Mouse (Mus musculus) liver, adult 2 months (tissue): ENCODE measurements around the gene Insr. TPM values are rescaled to one million over a fixed set of nuclear protein-coding genes. Genes with fewer than 3 reads are reported as not detected.
A peak's percentile ranks its signal among the peaks of the same experiment; 100 is the strongest.
"Not testable (repeated sequence)": the region's sequence is repeated elsewhere in the genome, so short reads cannot be mapped to it uniquely, and the experiment has no call there.

ENCODE experiments used
- DNase-seq: peaks from one replicate; pipeline ENCODE4 v3.0.0-alpha.2; 2011; ENCODE audit warnings: low read depth, low spot score; ENCODE audit errors: extremely low read depth
- H3K27ac ChIP-seq: fragments of 200-500 bp; replicated peaks from 2 replicates; pipeline ENCODE4 v1.5.1; 2012; ENCODE audit warnings: low read depth, mild to moderate bottlenecking, control low read depth, inconsistent platforms, low read length; ENCODE audit not compliant: insufficient read depth
- H3K27me3 ChIP-seq: fragments of 200-500 bp; 2 replicates; pipeline ENCODE4 v1.6.1; 2012; ENCODE audit warnings: mild to moderate bottlenecking, moderate library complexity, low read length, inconsistent platforms; ENCODE audit not compliant: control insufficient read depth, insufficient read depth
- H3K36me3 ChIP-seq: fragments of 200-500 bp; 2 replicates; pipeline ENCODE4 v1.6.1; 2012; ENCODE audit warnings: low read length, inconsistent platforms; ENCODE audit not compliant: control insufficient read depth, insufficient read depth
- H3K4me1 ChIP-seq: fragments of 200-500 bp; 2 replicates; pipeline ENCODE4 v1.6.1; 2011; ENCODE audit warnings: low read length; ENCODE audit not compliant: control insufficient read depth, insufficient read depth
- H3K4me3 ChIP-seq: fragments of 200-500 bp; 2 replicates; pipeline ENCODE4 v1.5.1; 2011; ENCODE audit warnings: low read depth, mild to moderate bottlenecking, control low read depth, low read length, moderate library complexity; ENCODE audit not compliant: insufficient read depth
- H3K79me2 ChIP-seq: fragments of 200-500 bp; 2 replicates; pipeline ENCODE4 v1.6.1; 2012; ENCODE audit warnings: inconsistent platforms, mild to moderate bottlenecking, low read length, moderate library complexity; ENCODE audit not compliant: control insufficient read depth, insufficient read depth
- H3K9ac ChIP-seq: fragments of 200-500 bp; 2 replicates; pipeline ENCODE4 v1.6.1; 2012; ENCODE audit warnings: low read depth, mild to moderate bottlenecking, control low read depth, inconsistent platforms, low read length
- CTCF ChIP-seq: fragments of 200-500 bp; IDR thresholded peaks from 2 replicates; pipeline ENCODE4 v1.5.1; 2011; ENCODE audit warnings: low read depth, low read length, control low read depth
- POLR2A ChIP-seq: fragments of 200-500 bp; IDR thresholded peaks from 2 replicates; pipeline ENCODE4 v1.6.1; 2011; ENCODE audit warnings: low read length, control low read depth; ENCODE audit not compliant: insufficient read depth; ENCODE audit errors: extremely low read depth
- WGBS: fragments of 180-500 bp; shearing (Covaris S2); methylation state at CpG from one replicate; pipeline ENCODE4 v1.1.7; 2018; 5-methylcytosine and 5-hydroxymethylcytosine counted together
- polyA plus RNA-seq: library from polyadenylated mRNA; depleted of rRNA; stranded (reverse); fragments of >200 nt; gene quantifications from 2 replicates; pipeline ENCODE4 v1.2.3, GENCODE M21; 2012
- total RNA-seq: library from RNA; depleted of rRNA; stranded (reverse); fragments of >200 nt; gene quantifications from 2 replicates; pipeline ENCODE4 v1.2.3, GENCODE M21; 2014

Insr gene
- total and polyA plus RNA-seq, 2 experiments, result 28.5 to 70.0 TPM

- no peak for TF ChIP-seq CTCF
- no peak for TF ChIP-seq POLR2A
- DNase-seq, result peak; percentile 93
- peaks cover 22% of the 10 kb centered on the region for H3K79me2 ChIP-seq
- H3K4me1 ChIP-seq, result peaks cover 32% of the 10 kb centered on the region
- H3K36me3 ChIP-seq, result peaks cover 8% of the 10 kb centered on the region
- no peak overlapping the region for H3K9ac ChIP-seq
- H3K27ac ChIP-seq, result peak overlapping the region; percentile 57
- H3K27me3 ChIP-seq, result no peaks in the 10 kb centered on the region
- H3K4me3 ChIP-seq, result no peak overlapping the region
- 20% methylated on average over 9 of the region's 9 CpGs for WGBS
Observed at GRCm38 (mm10) chr8:3211456-3211855, 68.0 kb downstream of the Insr start.

GRCm38 (mm10) chr8:3209960-3210359, 69.5 kb downstream of the Insr start:
- Histone ChIP-seq H3K79me2 (peaks cover 16% of the 10 kb centered on the region), H3K27me3 (no peaks in the 10 kb centered on the region), H3K4me1 (peaks cover 24% of the 10 kb centered on the region), H3K4me3 (no peak overlapping the region), H3K27ac (peak overlapping the region; percentile 13), H3K36me3 (peaks cover 12% of the 10 kb centered on the region), H3K9ac (no peak overlapping the region)
- WGBS, result 56% methylated on average over 3 of the region's 3 CpGs
- peak; percentile 42 for DNase-seq
- no peak for TF ChIP-seq CTCF
- no peak for TF ChIP-seq POLR2A

- H3K27ac ChIP-seq, result peak overlapping the region; percentile 13; the same call in 1 of the 2 replicates
- DNase-seq, result peak; percentile 59
- H3K27me3 ChIP-seq, result no peaks in the 10 kb centered on the region
- H3K79me2 ChIP-seq, result peaks cover 12% of the 10 kb centered on the region
- TF ChIP-seq POLR2A (no peak), CTCF (no peak)
- H3K4me3 ChIP-seq, result no peak overlapping the region
- WGBS, result 17% methylated on average over 3 of the region's 3 CpGs
- H3K4me1 ChIP-seq, result peaks cover 20% of the 10 kb centered on the region
- H3K36me3 ChIP-seq, result peaks cover 14% of the 10 kb centered on the region
- H3K9ac ChIP-seq, result no peak overlapping the region
Observed at GRCm38 (mm10) chr8:3209268-3209667, 70.1 kb downstream of the Insr start.

GRCm38 (mm10) chr8:3208729-3209128, 70.7 kb downstream of the Insr start:
- Histone ChIP-seq H3K27ac (no peak overlapping the region), H3K79me2 (peaks cover 12% of the 10 kb centered on the region)

GRCm38 (mm10) chr8:3204758-3205443, 74.5 kb downstream of the Insr start:
- peaks cover 47% of the 10 kb centered on the region for H3K36me3 ChIP-seq
- TF ChIP-seq CTCF, result no peak
- TF ChIP-seq POLR2A, result no peak
- no peak overlapping the region for H3K27ac ChIP-seq
- no peaks in the 10 kb centered on the region for H3K27me3 ChIP-seq
- H3K4me1 ChIP-seq, result peaks cover 4% of the 10 kb centered on the region; the same call in 1 of the 2 replicates
- H3K79me2 ChIP-seq, result no peaks in the 10 kb centered on the region; the same call in none of the 2 replicates
- 78% methylated on average over 3 of the region's 3 CpGs for WGBS
- no peak for DNase-seq
- H3K4me3 ChIP-seq, result no peak overlapping the region
- H3K9ac ChIP-seq, result no peak overlapping the region

More at GRCm38 (mm10) chr8:3208729-3209128, 70.7 kb downstream of the Insr start:
- peaks cover 20% of the 10 kb centered on the region for H3K36me3 ChIP-seq
- TF ChIP-seq POLR2A, result no peak
- no peak for TF ChIP-seq CTCF
- DNase-seq, result no peak
- no peak overlapping the region for H3K9ac ChIP-seq
- H3K4me1 ChIP-seq, result peaks cover 19% of the 10 kb centered on the region
- no peaks in the 10 kb centered on the region for H3K27me3 ChIP-seq
- no peak overlapping the region for H3K4me3 ChIP-seq

- no peak overlapping the region for H3K4me3 ChIP-seq
- no peaks in the 10 kb centered on the region for H3K4me1 ChIP-seq
- WGBS, result 97% methylated on average over 7 of the region's 7 CpGs
- H3K27me3 ChIP-seq, result no peaks in the 10 kb centered on the region
- no peak overlapping the region for H3K27ac ChIP-seq
- H3K9ac ChIP-seq, result no peak overlapping the region
- H3K79me2 ChIP-seq, result no peaks in the 10 kb centered on the region; the same call in none of the 2 replicates
- TF ChIP-seq CTCF, result no peak
- no peak for TF ChIP-seq POLR2A
- H3K36me3 ChIP-seq, result peaks cover 56% of the 10 kb centered on the region
- no peak for DNase-seq
Observed at GRCm38 (mm10) chr8:3202792-3203191, 76.6 kb downstream of the Insr start.

- H3K36me3 ChIP-seq, result peaks cover 79% of the 10 kb centered on the region
- H3K9ac ChIP-seq, H3K27me3 ChIP-seq, H3K27ac ChIP-seq, H3K79me2 ChIP-seq, DNase-seq, H3K4me3 ChIP-seq, H3K4me1 ChIP-seq: not testable (repeated sequence)
Observed at GRCm38 (mm10) chr8:3194297-3194696, 85.1 kb downstream of the Insr start.
